Mouse (Mus musculus) liver, embryonic 16.5 days (tissue): ENCODE measurements around the gene Ackr2. TPM values are rescaled to one million over a fixed set of nuclear protein-coding genes. Genes with fewer than 3 reads are reported as not detected.

Source experiments
- ATAC-seq: fragments of 200-750 bp; cut with Nextera tagmentation; 2 replicates; pipeline ENCODE4 v1.8.0; 2017; ENCODE audit warnings: low read depth, mild to moderate bottlenecking, moderate number of reproducible peaks, moderate library complexity
- H3K27ac ChIP-seq: fragments of 300-500 bp; sonication (generic); 2 replicates; pipeline ENCODE4 v1.5.1; 2014; ENCODE audit warnings: mild to moderate bottlenecking, low read length
- H3K27me3 ChIP-seq: fragments of 300-500 bp; sonication (generic); 2 replicates; pipeline ENCODE4 v1.6.1; 2014; ENCODE audit warnings: low read depth, low read length, mixed read lengths; ENCODE audit not compliant: control insufficient read depth, insufficient read depth
- H3K36me3 ChIP-seq: fragments of 300-500 bp; sonication (generic); 2 replicates; pipeline ENCODE4 v1.6.1; 2014; ENCODE audit warnings: mild to moderate bottlenecking; ENCODE audit not compliant: control insufficient read depth, insufficient read depth
- H3K4me1 ChIP-seq: fragments of 300-500 bp; sonication (generic); 2 replicates; pipeline ENCODE4 v1.6.1; 2014; ENCODE audit warnings: low read depth, low read length, mixed read lengths; ENCODE audit not compliant: control insufficient read depth
- H3K4me2 ChIP-seq: fragments of 300-500 bp; sonication (generic); 2 replicates; pipeline ENCODE4 v1.6.1; 2014; ENCODE audit warnings: low read depth, low read length, mixed read lengths
- H3K4me3 ChIP-seq: fragments of 300-500 bp; sonication (generic); 2 replicates; pipeline ENCODE4 v1.5.1; 2014; ENCODE audit warnings: low read depth, mild to moderate bottlenecking, low read length
- H3K9ac ChIP-seq: fragments of 300-500 bp; sonication (generic); 2 replicates; pipeline ENCODE4 v1.6.1; 2014; ENCODE audit warnings: low read depth, low read length
- H3K9me3 ChIP-seq: fragments of 300-500 bp; sonication (generic); replicated peaks from 2 replicates; pipeline ENCODE4 v1.6.1; 2016; ENCODE audit warnings: low read length; ENCODE audit not compliant: control insufficient read depth
- WGBS: fragments of 180-500 bp; shearing (Covaris S2); extraction: QIAGEN DNeasy Blood & Tissue Kit; methylation state at CpG from one replicate; pipeline ENCODE4 v1.1.7; 2014; ENCODE audit not compliant: insufficient replicate concordance; 5-methylcytosine and 5-hydroxymethylcytosine counted together
- polyA plus RNA-seq: library from polyadenylated mRNA; unstranded; fragments of >200 nt; fragmentation: Nextera tagmentation; extraction: Ambion mirVana; gene quantifications from 2 replicates; pipeline ENCODE4 v1.2.1, GENCODE M21; 2015

The Ackr2 gene
- polyA plus RNA-seq, 1 experiment from 2014 or later: 0.72 TPM

DNA sequence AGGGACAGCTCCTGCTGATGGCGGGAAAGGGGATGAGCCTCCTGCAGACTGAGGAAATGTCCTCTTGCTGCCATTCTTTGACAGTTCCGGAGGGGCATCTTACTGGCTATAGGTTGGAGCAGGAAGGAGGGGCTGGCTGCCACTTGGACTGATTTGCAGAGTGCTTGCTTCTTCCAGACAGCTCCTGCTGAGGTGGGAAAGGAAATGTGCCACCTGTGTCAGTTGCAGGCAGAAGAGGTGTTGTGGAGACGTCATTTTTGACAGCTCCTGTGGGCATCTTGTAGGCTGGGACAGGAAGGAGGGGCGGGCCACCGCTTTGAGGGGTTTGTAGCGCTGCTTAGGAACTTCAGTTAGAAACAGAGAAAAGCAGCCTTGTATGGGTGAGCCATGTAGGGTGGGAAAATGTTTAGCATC lies 39.3 kb downstream of the Ackr2 start:
- WGBS: 35% methylated on average over 6 of the region's 6 CpGs
- Histone ChIP-seq H3K9ac (no peak overlapping the region), H3K9me3 (no peaks in the 10 kb centered on the region), H3K4me1 (no peaks in the 10 kb centered on the region), H3K36me3 (no peaks in the 10 kb centered on the region), H3K27me3 (no peaks in the 10 kb centered on the region; the same call in 1 of the 2 replicates), H3K4me2 (peak overlapping the region; percentile 47), H3K4me3 (peak overlapping the region; percentile 52), H3K27ac (no peak overlapping the region)
- ATAC-seq: no peak

DNA sequence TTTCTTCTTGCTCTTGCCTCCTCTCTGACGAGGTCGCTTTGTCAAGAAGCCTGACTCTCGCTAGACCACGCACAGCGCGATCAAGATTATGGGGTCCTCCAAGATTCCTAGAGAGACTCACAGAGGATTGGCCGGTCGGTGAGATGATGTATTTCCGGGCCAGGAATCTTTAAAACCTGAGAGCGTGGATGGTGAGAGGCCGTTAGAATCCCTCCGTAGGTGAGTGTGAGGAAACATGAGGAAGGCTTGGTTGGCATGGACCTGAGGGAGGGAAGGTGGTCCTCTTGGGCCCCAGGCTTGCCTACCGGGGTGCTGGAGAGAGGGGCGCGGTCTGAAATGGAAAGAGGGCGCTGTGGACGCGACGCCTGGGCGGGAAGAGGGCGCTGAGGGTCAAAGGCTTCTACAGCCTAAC lies 39.8 kb downstream of the Ackr2 start:
- WGBS: 44% methylated on average over 21 of the region's 21 CpGs
- ATAC-seq: peak; percentile 37; the same call in 1 of the 2 replicates

DNA sequence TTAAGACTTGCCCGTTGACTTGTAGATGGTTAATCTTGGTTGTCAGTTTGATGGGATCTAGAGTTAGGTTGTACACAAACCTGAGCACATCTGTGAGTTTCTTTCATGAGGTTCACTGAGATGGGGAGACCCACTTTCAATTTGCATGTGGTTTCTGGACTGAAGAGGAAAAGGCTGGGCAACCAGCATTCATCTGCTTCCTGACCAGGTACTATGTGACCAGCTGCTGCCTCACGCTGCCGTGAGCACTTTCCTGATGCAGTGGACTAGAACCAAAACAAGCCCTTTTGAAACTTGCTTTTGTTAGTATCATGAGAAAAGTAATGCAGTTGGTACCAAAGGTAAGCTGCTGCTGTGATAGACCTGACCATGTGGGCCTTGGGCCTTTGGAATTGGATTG lies 44.9 kb downstream of the Ackr2 start:
- WGBS: 46% methylated on average over 3 of the region's 3 CpGs
- H3K27me3 ChIP-seq: no peaks in the 10 kb centered on the region
- no peak for ATAC-seq
- H3K36me3 ChIP-seq: no peaks in the 10 kb centered on the region
- H3K9me3 ChIP-seq: no peaks in the 10 kb centered on the region
- H3K9ac ChIP-seq: no peak overlapping the region
- H3K4me1 ChIP-seq: no peaks in the 10 kb centered on the region
- no peak overlapping the region for H3K4me2 ChIP-seq
- H3K4me3 ChIP-seq: no peak overlapping the region
- H3K27ac ChIP-seq: no peak overlapping the region

More for the DNA sequence above, 39.8 kb downstream of the Ackr2 start:
- H3K9ac ChIP-seq: no peak overlapping the region; the same call in 1 of the 2 replicates
- no peak overlapping the region for H3K27ac ChIP-seq
- H3K27me3 ChIP-seq: no peaks in the 10 kb centered on the region; the same call in 1 of the 2 replicates
- peak overlapping the region; percentile 47 for H3K4me2 ChIP-seq
- H3K36me3 ChIP-seq: no peaks in the 10 kb centered on the region
- no peaks in the 10 kb centered on the region for H3K9me3 ChIP-seq
- peak overlapping the region; percentile 52 for H3K4me3 ChIP-seq
- H3K4me1 ChIP-seq: no peaks in the 10 kb centered on the region

DNA sequence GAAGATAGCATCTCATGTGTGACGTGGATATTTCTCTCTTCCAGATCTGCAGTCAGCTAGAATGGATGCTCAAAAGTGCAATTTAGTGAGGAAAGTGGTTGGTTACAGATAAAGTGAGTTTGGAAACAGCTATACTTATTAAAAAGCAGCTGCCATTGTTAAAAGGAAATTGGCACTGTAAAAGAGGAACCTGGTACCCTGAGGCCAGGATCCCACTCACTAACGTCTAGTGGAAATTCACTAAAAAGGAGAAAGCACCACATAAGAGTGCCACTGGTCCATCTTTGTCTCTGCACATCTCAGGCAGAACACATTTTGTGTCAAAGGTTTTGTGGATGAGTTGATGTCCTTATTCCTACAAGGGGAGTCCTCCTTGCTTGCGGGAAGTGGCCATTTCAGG lies 45.5 kb downstream of the Ackr2 start:
- Histone ChIP-seq H3K4me2 (no peak overlapping the region), H3K4me3 (no peak overlapping the region), H3K36me3 (no peaks in the 10 kb centered on the region), H3K4me1 (no peaks in the 10 kb centered on the region), H3K9ac (no peak overlapping the region), H3K27me3 (no peaks in the 10 kb centered on the region), H3K9me3 (no peaks in the 10 kb centered on the region), H3K27ac (no peak overlapping the region)
- 54% methylated on average over 3 of the region's 3 CpGs for WGBS
- no peak for ATAC-seq

DNA sequence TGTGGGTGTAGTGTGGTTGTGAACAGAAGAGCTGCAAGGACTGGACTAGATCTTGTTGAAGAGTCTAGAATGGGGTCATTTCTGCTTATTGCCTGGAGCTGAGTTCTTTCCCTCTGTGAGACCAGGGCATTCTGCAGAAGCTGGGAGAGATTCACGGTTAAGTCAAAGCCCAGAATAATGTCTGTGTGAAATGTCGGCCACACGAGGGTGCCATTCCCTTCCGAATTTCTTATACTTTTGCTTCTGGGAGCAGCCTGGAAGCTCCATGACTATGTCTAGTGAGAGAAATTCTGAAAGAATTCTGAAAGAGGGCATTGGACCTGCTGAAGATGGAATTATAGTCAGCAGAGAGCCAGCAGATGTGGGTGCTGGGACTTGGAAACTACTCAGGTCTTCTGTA lies 49.6 kb downstream of the Ackr2 start:
- H3K4me1 ChIP-seq: peaks cover 2% of the 10 kb centered on the region
- no peak overlapping the region for H3K4me3 ChIP-seq
- WGBS: 8% methylated on average over 4 of the region's 4 CpGs
- no peak overlapping the region for H3K9ac ChIP-seq
- no peaks in the 10 kb centered on the region for H3K36me3 ChIP-seq
- H3K27me3 ChIP-seq: no peaks in the 10 kb centered on the region
- H3K4me2 ChIP-seq: no peak overlapping the region
- ATAC-seq: no peak
- H3K9me3 ChIP-seq: no peaks in the 10 kb centered on the region
- H3K27ac ChIP-seq: no peak overlapping the region

DNA sequence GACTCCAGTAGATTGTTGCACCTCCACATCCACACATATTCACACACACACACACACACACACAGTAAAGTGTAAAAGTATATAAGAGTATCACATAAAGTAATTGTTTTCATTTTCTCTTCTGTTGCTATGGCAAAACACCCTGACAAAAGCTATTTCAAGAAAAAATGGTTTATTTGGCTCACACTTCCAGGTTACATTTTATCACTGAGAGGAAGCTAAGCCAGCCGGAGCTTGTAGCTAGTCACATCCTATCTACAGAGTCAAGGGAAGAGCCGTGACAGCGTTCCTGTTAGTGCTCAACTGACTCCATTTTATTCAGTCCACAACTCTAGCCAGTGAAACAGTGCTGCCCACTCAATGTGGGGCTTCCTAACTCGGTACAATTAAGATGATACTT lies 50.3 kb downstream of the Ackr2 start:
- no peak overlapping the region for H3K4me3 ChIP-seq
- ATAC-seq: no peak
- no peak overlapping the region for H3K9ac ChIP-seq
- H3K27ac ChIP-seq: no peak overlapping the region
- H3K27me3 ChIP-seq: no peaks in the 10 kb centered on the region
- no peak overlapping the region for H3K4me2 ChIP-seq
- no peaks in the 10 kb centered on the region for H3K36me3 ChIP-seq
- no peaks in the 10 kb centered on the region for H3K9me3 ChIP-seq
- peaks cover 2% of the 10 kb centered on the region for H3K4me1 ChIP-seq
- 44% methylated on average over 4 of the region's 4 CpGs for WGBS

DNA sequence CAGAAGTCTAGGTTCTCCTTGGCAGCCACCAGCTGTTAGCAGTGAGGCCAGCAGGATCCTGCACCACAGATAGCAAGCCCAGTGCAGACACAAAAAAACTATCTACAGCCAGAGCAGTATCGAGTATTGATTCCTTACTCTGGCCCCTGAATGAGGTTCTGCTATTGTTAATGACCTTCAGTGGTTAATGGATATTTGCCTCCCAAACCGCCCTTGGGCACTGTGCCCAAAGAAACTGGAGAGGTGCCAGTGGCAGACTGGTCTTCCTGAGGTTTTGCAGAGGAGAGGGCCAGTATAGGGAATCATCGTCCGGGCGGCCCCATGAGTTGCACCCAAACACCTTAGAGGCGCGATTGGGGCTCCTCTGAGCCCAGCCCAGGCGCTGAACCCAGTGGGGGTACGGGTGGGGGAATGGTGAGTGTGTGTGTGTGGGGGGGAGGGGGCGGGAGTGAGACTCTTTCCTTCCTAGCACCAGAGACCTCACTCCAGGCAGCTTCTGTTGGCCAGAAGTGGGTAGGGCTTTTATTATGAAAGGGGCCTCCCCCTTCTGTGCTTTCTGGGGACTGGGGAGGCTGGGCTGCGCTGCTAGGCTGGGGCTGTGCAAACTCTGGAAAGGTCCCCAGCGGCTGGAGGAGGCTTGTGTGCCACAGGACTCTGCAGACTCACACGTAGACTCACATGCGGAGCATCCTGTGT lies 52.4 kb downstream of the Ackr2 start, which contains the start of gene Fam198a:
Fam198a (plus strand) TSS at position 571 of the 696 bp plus-strand sequence.
- 17% methylated on average over 14 of the region's 14 CpGs for WGBS
- ATAC-seq: peak; percentile 82
- no peaks in the 10 kb centered on the region for H3K27me3 ChIP-seq
- H3K4me1 ChIP-seq: peaks cover 2% of the 10 kb centered on the region
- peak within 1 kb of the TSS; percentile 32 for H3K4me2 ChIP-seq
- H3K27ac ChIP-seq: no peak within 1 kb of the TSS
- no peaks in the 10 kb centered on the region for H3K36me3 ChIP-seq
- no peak within 1 kb of the TSS for H3K9ac ChIP-seq
- H3K9me3 ChIP-seq: no peaks in the 10 kb centered on the region
- no peak within 1 kb of the TSS for H3K4me3 ChIP-seq

DNA sequence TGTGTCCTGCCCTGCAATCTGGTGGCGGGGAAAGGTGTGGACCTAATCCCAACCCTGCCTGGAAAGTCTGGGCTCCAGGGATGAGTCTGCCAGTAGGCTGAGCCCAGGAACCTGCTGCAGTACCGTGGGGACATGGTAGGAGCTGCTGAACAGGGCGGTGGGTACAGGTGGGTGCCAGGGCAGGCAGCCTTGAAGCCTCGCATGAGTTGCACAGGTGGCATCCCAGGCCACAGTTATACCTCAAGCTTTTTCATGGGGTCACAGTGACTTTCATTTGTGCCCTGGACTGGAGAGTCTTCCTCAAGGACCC lies 52.9 kb downstream of the Ackr2 start:
- Histone ChIP-seq H3K9me3 (no peaks in the 10 kb centered on the region), H3K36me3 (no peaks in the 10 kb centered on the region), H3K27ac (no peak overlapping the region), H3K4me1 (peaks cover 2% of the 10 kb centered on the region), H3K4me2 (no peak overlapping the region), H3K27me3 (no peaks in the 10 kb centered on the region), H3K4me3 (no peak overlapping the region), H3K9ac (no peak overlapping the region)
- no peak; the same call in 1 of the 2 replicates for ATAC-seq
- WGBS: 39% methylated on average over 4 of the region's 4 CpGs

DNA sequence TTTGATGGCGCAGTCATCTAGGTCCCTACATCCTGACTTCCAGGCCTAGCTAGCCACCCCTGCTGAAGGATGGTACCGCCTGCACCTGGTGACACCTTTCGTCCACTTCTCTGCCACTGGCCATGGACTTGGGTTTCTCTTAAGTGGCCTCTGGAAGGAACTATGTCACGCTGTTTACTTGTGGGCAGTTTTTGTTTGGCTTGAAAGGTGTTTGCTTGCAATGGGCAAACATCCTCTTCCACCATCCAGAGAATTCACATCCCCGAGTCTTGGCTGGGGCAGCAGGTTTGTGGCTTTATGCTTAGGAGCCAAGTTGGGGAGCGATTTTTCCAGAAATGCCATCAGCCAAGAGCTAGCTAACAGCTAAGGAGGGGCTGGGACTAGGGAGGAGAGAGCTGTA lies 54.4 kb downstream of the Ackr2 start:
- ATAC-seq: no peak
- H3K9ac ChIP-seq: no peak overlapping the region
- H3K27me3 ChIP-seq: no peaks in the 10 kb centered on the region
- H3K36me3 ChIP-seq: no peaks in the 10 kb centered on the region
- WGBS: 67% methylated on average over 6 of the region's 6 CpGs
- peaks cover 2% of the 10 kb centered on the region for H3K4me1 ChIP-seq
- H3K27ac ChIP-seq: no peak overlapping the region
- H3K9me3 ChIP-seq: no peaks in the 10 kb centered on the region
- H3K4me3 ChIP-seq: no peak overlapping the region
- no peak overlapping the region for H3K4me2 ChIP-seq
